9 mouse cellular contexts compared by ENCODE assay signal in genomic region chr4:88514403-88514802, GRCm38 (mm10). TPM values are rescaled to one million over a fixed set of nuclear protein-coding genes. Genes with fewer than 3 reads are reported as not detected.
A peak's percentile ranks its signal among the peaks of the same experiment; 100 is the strongest.
DNase-seq lines count a peak whose midpoint lies in the region; ATAC-seq and TF ChIP-seq lines count a peak whose summit lies in the region.
"Had no signal": no experiment of that assay in that cellular context is flagged by ENCODE, and none has a peak within 500 bp of the region (broad histone marks: within the 10 kb centered on the region; RNA-seq: fewer than 3 reads in every experiment).

No protein-coding gene starts in this region.

- H3K9ac ChIP-seq in heart, adult 2 months (ENCODE audit: low read depth, low read length): no peak overlapping the region
- H3K9ac ChIP-seq in heart, embryonic 12.5 days: no peak overlapping the region
- no peak overlapping the region for H3K9ac ChIP-seq in heart, embryonic 13.5 days
- H3K9ac ChIP-seq: limb, embryonic 13.5 days had no signal

- no peaks in the 10 kb centered on the region for H3K27me3 ChIP-seq in heart, adult 2 months (ENCODE audit: control insufficient read depth, insufficient read depth, low read length)
- no peaks in the 10 kb centered on the region for H3K27me3 ChIP-seq in heart, embryonic 12.5 days (replicated peaks)
- H3K27me3 ChIP-seq in heart, embryonic 13.5 days (replicated peaks): no peaks in the 10 kb centered on the region
- H3K27me3 ChIP-seq: limb, embryonic 13.5 days had no signal

- H3K9me3 ChIP-seq in heart, embryonic 12.5 days (replicated peaks): no peaks in the 10 kb centered on the region
- no peaks in the 10 kb centered on the region for H3K9me3 ChIP-seq in heart, embryonic 13.5 days
- H3K9me3 ChIP-seq: limb, embryonic 13.5 days had no signal

- peak; percentile 92 for TF ChIP-seq CTCF in heart, adult 2 months (IDR thresholded peaks at IDR 0.05)

- H3K36me3 ChIP-seq in heart, adult 2 months (ENCODE audit: control insufficient read depth, insufficient read depth, low read length): no peaks in the 10 kb centered on the region
- H3K36me3 ChIP-seq in heart, embryonic 12.5 days: no peaks in the 10 kb centered on the region
- H3K36me3 ChIP-seq in heart, embryonic 13.5 days: no peaks in the 10 kb centered on the region
- H3K36me3 ChIP-seq: limb, embryonic 13.5 days had no signal

- intact Hi-C loops in heart, adult 2 months (cut with DNase I): loop anchor here (2.0 kb wide), 2 partner anchors 20 to 76 kb away; partner anchors contain the start of gene Hacd4

- no peak for TF ChIP-seq POLR2A in heart, adult 2 months (IDR thresholded peaks at IDR 0.05; ENCODE audit: insufficient read depth, low read depth, low read length)

- no peak overlapping the region; the same call in 1 of the 2 replicates for H3K27ac ChIP-seq in heart, adult 2 months
- H3K27ac ChIP-seq in heart, embryonic 12.5 days (ENCODE audit: poor library complexity, severe bottlenecking): no peak overlapping the region
- H3K27ac ChIP-seq in heart, embryonic 13.5 days (replicated peaks): peak overlapping the region; percentile 85; the same call in 1 of the 2 replicates
- H3K27ac ChIP-seq: limb, embryonic 13.5 days had no signal

- peaks cover 8% of the 10 kb centered on the region for H3K4me1 ChIP-seq in heart, adult 2 months (ENCODE audit: control insufficient read depth, insufficient read depth, low read length)
- peaks cover 24% of the 10 kb centered on the region for H3K4me1 ChIP-seq in heart, embryonic 12.5 days (replicated peaks)
- peaks cover 25% of the 10 kb centered on the region for H3K4me1 ChIP-seq in heart, embryonic 13.5 days

- no peaks in the 10 kb centered on the region for H3K79me2 ChIP-seq in heart, adult 2 months (replicated peaks; ENCODE audit: control insufficient read depth, insufficient read depth, low read length)

- 11% methylated on average over 4 of the region's 4 CpGs for WGBS in heart, adult 2 months
- WGBS in heart, embryonic 12.5 days: 43% methylated on average over 4 of the region's 4 CpGs
- 31% methylated on average over 4 of the region's 4 CpGs for WGBS in heart, embryonic 13.5 days

- no peak overlapping the region for H3K4me2 ChIP-seq in heart, embryonic 12.5 days
- H3K4me2 ChIP-seq in heart, embryonic 13.5 days: no peak overlapping the region
- H3K4me2 ChIP-seq: limb, embryonic 13.5 days had no signal

- H3K4me3 ChIP-seq in heart, adult 2 months: no peak overlapping the region
- H3K4me3 ChIP-seq in heart, embryonic 12.5 days: no peak overlapping the region
- no peak overlapping the region for H3K4me3 ChIP-seq in heart, embryonic 13.5 days
- H3K4me3 ChIP-seq: limb, embryonic 13.5 days had no signal

- no peak for TF ChIP-seq EP300 in heart, adult 2 months (IDR thresholded peaks at IDR 0.05; ENCODE audit: insufficient read depth, low read depth, low read length)

- peak; percentile 56 to 60 for DNase-seq in heart, adult 2 months
- peak; percentile 66 for DNase-seq in MEL-GATA-1-ER (ENCODE audit: extremely low read depth, low read depth)
- DNase-seq in embryo, embryonic 11 days: peak; percentile 62
- peak; percentile 26 to 34 for DNase-seq in left cerebral cortex, adult 18-20 months (ENCODE audit: low spot score in 2 of 2)
- DNase-seq in lung, postnatal 36 days: peak; percentile 83
- peak; percentile 18 to 26 for DNase-seq in spleen, postnatal 36 days (ENCODE audit: low spot score in 2 of 2)

- no peak for ATAC-seq in heart, embryonic 12.5 days (ENCODE audit: insufficient number of reproducible peaks, low FRiP score)
- no peak for ATAC-seq in heart, embryonic 13.5 days (ENCODE audit: extremely low read depth, insufficient number of reproducible peaks, low FRiP score, low TSS enrichment)

RNA-seq across cellular contexts. Expression of gene Ifnb1, which starts 8.2 kb away (rescaled TPM):
- not detected for total RNA-seq in heart, adult 2 months (2021)
- not detected in 2 replicates for polyA plus RNA-seq in heart, adult 2 months (2012; rRNA removed)
- polyA plus RNA-seq in heart, embryonic 12.5 days (2016; fragmentation: Nextera tagmentation; extraction: Ambion mirVana): not detected in 2 replicates
- polyA plus RNA-seq in heart, embryonic 13.5 days (2015; fragmentation: Nextera tagmentation; extraction: Ambion mirVana): not detected in 2 replicates
- total RNA-seq in left cerebral cortex, adult 18-20 months (2021): not detected
- polyA plus RNA-seq: limb, embryonic 13.5 days had no signal

RNA-seq across cellular contexts. Expression of gene Ifna15, which starts 43.6 kb away (rescaled TPM):
- total RNA-seq in heart, adult 2 months (2021): not detected
- not detected in 2 replicates for polyA plus RNA-seq in heart, adult 2 months (2012; rRNA removed)
- not detected in 2 replicates for polyA plus RNA-seq in heart, embryonic 12.5 days (2016; fragmentation: Nextera tagmentation; extraction: Ambion mirVana)
- not detected in 2 replicates for polyA plus RNA-seq in heart, embryonic 13.5 days (2015; fragmentation: Nextera tagmentation; extraction: Ambion mirVana)
- total RNA-seq in left cerebral cortex, adult 18-20 months (2021): not detected
- polyA plus RNA-seq: limb, embryonic 13.5 days had no signal

RNA-seq across cellular contexts. Expression of gene Ifna14, which starts 57.2 kb away (rescaled TPM):
- total RNA-seq in heart, adult 2 months (2021): not detected
- not detected in 2 replicates for polyA plus RNA-seq in heart, adult 2 months (2012; rRNA removed)
- not detected in 2 replicates for polyA plus RNA-seq in heart, embryonic 12.5 days (2016; fragmentation: Nextera tagmentation; extraction: Ambion mirVana)
- not detected in 2 replicates for polyA plus RNA-seq in heart, embryonic 13.5 days (2015; fragmentation: Nextera tagmentation; extraction: Ambion mirVana)
- total RNA-seq in left cerebral cortex, adult 18-20 months (2021): not detected
- polyA plus RNA-seq: limb, embryonic 13.5 days had no signal

Comparison
In these comparisons a context has a peak if more than half of its experiments do, and no peak if none do; other contexts are left out.
1. DNase-seq: peak in every context shown above with its lines; median percentile 83 in lung, postnatal 36 days; 66 in MEL-GATA-1-ER; 62 in embryo, embryonic 11 days; 58 in heart, adult 2 months; 30 in left cerebral cortex, adult 18-20 months; 22 in spleen, postnatal 36 days.